11 mouse cellular contexts compared by ENCODE assay signal in the genomic region with DNA sequence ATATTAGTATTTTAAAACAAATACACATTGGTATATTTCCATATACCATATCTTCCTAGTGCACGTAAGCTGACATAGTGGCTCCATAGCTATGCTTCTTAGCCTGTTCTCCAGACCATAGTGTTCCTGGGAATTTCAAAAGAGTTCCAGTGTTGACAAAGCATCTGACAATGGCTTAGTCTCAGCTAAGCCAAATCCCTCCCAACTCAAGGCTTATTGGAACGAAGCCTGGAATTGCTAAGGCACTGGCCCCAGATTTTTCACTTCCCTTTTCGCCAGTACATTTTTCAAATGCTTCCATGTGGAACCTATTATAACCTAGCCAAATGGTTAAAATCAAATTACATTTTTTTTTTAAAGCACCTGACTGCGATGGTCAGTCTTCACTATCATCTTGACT. TPM values are rescaled to one million over a fixed set of nuclear protein-coding genes. Genes with fewer than 3 reads are reported as not detected.
DNase-seq lines count a peak whose midpoint lies in the region; ATAC-seq and TF ChIP-seq lines count a peak whose summit lies in the region.
"Had no signal": no experiment of that assay in that cellular context is flagged by ENCODE, and none has a peak within 500 bp of the region (broad histone marks: within the 10 kb centered on the region; RNA-seq: fewer than 3 reads in every experiment).

No protein-coding gene starts in this region.

- H3K4me3 ChIP-seq in kidney, embryonic 16.5 days (ENCODE audit: low read length), result no peak overlapping the region
- no peak overlapping the region for H3K4me3 ChIP-seq in gastrocnemius, adult 2 months
- H3K4me3 ChIP-seq in limb, embryonic 14.5 days (replicated peaks; ENCODE audit: low read length), result no peak overlapping the region

- 71% methylated on average over 4 of the region's 4 CpGs for WGBS in kidney, embryonic 16.5 days
- 46% methylated on average over 4 of the region's 4 CpGs for WGBS in limb, embryonic 14.5 days

- intact Hi-C loops in gastrocnemius, adult 2 months (cut with DNase I), result no loop called here

- H3K4me2 ChIP-seq in kidney, embryonic 16.5 days (replicated peaks; ENCODE audit: low read depth, low read length), result no peak overlapping the region
- no peak overlapping the region for H3K4me2 ChIP-seq in limb, embryonic 14.5 days (replicated peaks; ENCODE audit: low read depth, low read length, severe bottlenecking)

- DNase-seq in kidney, adult 18-20 months, result peak; percentile 36
- DNase-seq in brain, adult 2 months (ENCODE audit: low read depth, low spot score), result peak; percentile 40
- peak; percentile 24 for DNase-seq in gastrocnemius, adult 2 months
- peak; percentile 88 for DNase-seq in limb, embryonic 14.5 days (ENCODE audit: low spot score)
- DNase-seq in spleen, postnatal 4 days (ENCODE audit: low spot score in 2 of 2), result no peak
- DNase-seq in thymus, postnatal 0 days (ENCODE audit: low spot score), result no peak
- DNase-seq in spleen, postnatal 14 days (ENCODE audit: low spot score in 2 of 2), result no peak
- DNase-seq: embryo, embryonic 11 days had no signal

- TF ChIP-seq POLR2A in limb, embryonic 14.5 days (IDR thresholded peaks at IDR 0.05; ENCODE audit: borderline replicate concordance, extremely low read depth, insufficient read depth, insufficient read length), result no peak

- no peaks in the 10 kb centered on the region for H3K9me3 ChIP-seq in kidney, embryonic 16.5 days (ENCODE audit: low read length)
- H3K9me3 ChIP-seq in limb, embryonic 14.5 days (ENCODE audit: control insufficient read depth, low read length), result no peaks in the 10 kb centered on the region
- H3K9me3 ChIP-seq: G1E had no signal

- H3K27me3 ChIP-seq in kidney, embryonic 16.5 days (ENCODE audit: insufficient read depth, low read length), result no peaks in the 10 kb centered on the region
- H3K27me3 ChIP-seq in limb, embryonic 14.5 days (ENCODE audit: control insufficient read depth, insufficient read depth, low read length), result no peaks in the 10 kb centered on the region

- 0 out of 2 replicates have a peak, but pooled peaks cover 8% of the 10 kb centered on the region for H3K4me1 ChIP-seq in kidney, embryonic 16.5 days (ENCODE audit: insufficient read depth, low read length)
- H3K4me1 ChIP-seq in limb, embryonic 14.5 days (ENCODE audit: control insufficient read depth, insufficient read depth, low read length), result peaks cover 10% of the 10 kb centered on the region

- H3K9ac ChIP-seq in kidney, embryonic 16.5 days (replicated peaks; ENCODE audit: low read length), result no peak overlapping the region
- H3K9ac ChIP-seq in limb, embryonic 14.5 days (ENCODE audit: low read depth, low read length, severe bottlenecking), result no peak overlapping the region

- ATAC-seq in kidney, embryonic 16.5 days (ENCODE audit: low FRiP score, low TSS enrichment), result no peak
- ATAC-seq in limb, embryonic 14.5 days (ENCODE audit: low FRiP score, low read depth), result no peak
- ATAC-seq: hindbrain, embryonic 16.5 days had no signal

- TF ChIP-seq CTCF in gastrocnemius, adult 2 months (IDR thresholded peaks at IDR 0.05), result no peak

- H3K27ac ChIP-seq in kidney, embryonic 16.5 days (ENCODE audit: low read length), result no peak overlapping the region
- no peak overlapping the region for H3K27ac ChIP-seq in gastrocnemius, adult 2 months
- H3K27ac ChIP-seq in limb, embryonic 14.5 days (replicated peaks; ENCODE audit: low read depth, low read length), result no peak overlapping the region

- H3K36me3 ChIP-seq in kidney, embryonic 16.5 days (ENCODE audit: insufficient read depth, low read length), result no peaks in the 10 kb centered on the region
- H3K36me3 ChIP-seq in limb, embryonic 14.5 days (ENCODE audit: control insufficient read depth, insufficient read depth, low read length), result no peaks in the 10 kb centered on the region
- H3K36me3 ChIP-seq: G1E had no signal

RNA-seq across cellular contexts. Expression of a gene that starts 3.6 kb away (rescaled TPM):
- 1.5 and 1.7 TPM in 2 replicates for polyA plus RNA-seq in kidney, embryonic 16.5 days (2015; fragmentation: Nextera tagmentation; extraction: Ambion mirVana)
- total RNA-seq in gastrocnemius, adult 2 months (2021), result under 1 TPM; 0.28 to 0.73 TPM
- polyA plus RNA-seq in limb, embryonic 14.5 days (2012; rRNA removed), result 2.0 and 2.4 TPM in 2 replicates
- polyA plus RNA-seq in limb, embryonic 14.5 days (2014; fragmentation: Nextera tagmentation; extraction: Ambion mirVana), result 2.4 and 3.2 TPM in 2 replicates
- 0.07 and 0.09 TPM in 2 replicates for polyA plus RNA-seq in thymus, postnatal 0 days (2015; fragmentation: Nextera tagmentation; extraction: Ambion mirVana)
- total RNA-seq: G1E had no signal
- polyA plus RNA-seq: G1E had no signal

Comparison
In these comparisons a context has a peak if more than half of its experiments do, and no peak if none do; other contexts are left out.
1. DNase-seq: peak in kidney, adult 18-20 months (single experiment), brain, adult 2 months (single experiment), gastrocnemius, adult 2 months (single experiment) and limb, embryonic 14.5 days (single experiment); none in spleen, postnatal 4 days (0 of 2), thymus, postnatal 0 days (single experiment) and spleen, postnatal 14 days (0 of 2).